Mouse (Mus musculus) adrenal gland, postnatal 36 days (tissue): ENCODE measurements around the gene Ankmy2. TPM values are rescaled to one million over a fixed set of nuclear protein-coding genes. Genes with fewer than 3 reads are reported as not detected.

Experiments used
- DNase-seq, 2 experiments: peaks; one replicate each; pipeline ENCODE4 v3.0.0; 2021; ENCODE audit warnings: mixed read lengths in 1 of 2
- long read RNA-seq, 2 experiments: library from polyadenylated mRNA; stranded (forward); transcript quantifications; one replicate each; pipeline ENCODE4 v2.0.0; 2021; ENCODE audit warnings: borderline sequencing depth in 2 of 2
- total RNA-seq, 2 experiments: library from RNA; stranded (reverse); gene quantifications; 2 replicates each; pipeline ENCODE4 v1.2.3; 2021

The Ankmy2 gene
- total RNA-seq, result 10 to 100 TPM; 27.9 to 43.6 TPM
- long read RNA-seq, experiment 1, transcript Ankmy2-201 (10 exons, 2,456 nt), result major isoform, 42 of 45 reads
- long read RNA-seq, experiment 1, partial matches to known transcripts, result 1 of 45 reads
- long read RNA-seq, experiment 1, other reads (novel, unspliced or antisense), result 2 of 45 reads
- long read RNA-seq, experiment 2, transcript Ankmy2-201 (10 exons, 2,456 nt), result major isoform, 7 of 7 reads
- long read RNA-seq, experiment 2, partial matches to known transcripts, result 0 of 7 reads
- long read RNA-seq, experiment 2, other reads (novel, unspliced or antisense), result 0 of 7 reads

- DNase-seq, result peak; percentile 94 to 95
Measured at GRCm38 (mm10) chr12:36156637-36157303, at the start of gene Ankmy2. Gene Ankmy2 (plus strand): TSS chr12:36157114.

GRCm38 (mm10) chr12:36108442-36108841, 48.5 kb upstream of the Ankmy2 start:
- DNase-seq, result no peak

- no peak for DNase-seq
Measured at GRCm38 (mm10) chr12:36110457-36110856, 46.5 kb upstream of the Ankmy2 start.

GRCm38 (mm10) chr12:36111110-36111509, 45.8 kb upstream of the Ankmy2 start:
- DNase-seq, result no peak

- DNase-seq, result no peak
Measured at GRCm38 (mm10) chr12:36112081-36112480, 44.8 kb upstream of the Ankmy2 start.

GRCm38 (mm10) chr12:36117161-36117560, 39.8 kb upstream of the Ankmy2 start:
- DNase-seq, result no peak

- no peak for DNase-seq
Measured at GRCm38 (mm10) chr12:36119244-36119643, 37.7 kb upstream of the Ankmy2 start.

- DNase-seq, result no peak
Measured at GRCm38 (mm10) chr12:36126049-36126448, 30.9 kb upstream of the Ankmy2 start.

- no peak for DNase-seq
Measured at GRCm38 (mm10) chr12:36129826-36130225, 27.1 kb upstream of the Ankmy2 start.

- DNase-seq, result no peak
Measured at GRCm38 (mm10) chr12:36132254-36132653, 24.7 kb upstream of the Ankmy2 start.

- no peak for DNase-seq
Measured at GRCm38 (mm10) chr12:36132668-36133067, 24.2 kb upstream of the Ankmy2 start.

- DNase-seq, result no peak
Measured at GRCm38 (mm10) chr12:36133547-36133946, 23.4 kb upstream of the Ankmy2 start.

GRCm38 (mm10) chr12:36134111-36134510, 22.8 kb upstream of the Ankmy2 start:
- DNase-seq, result no peak

GRCm38 (mm10) chr12:36135409-36135808, 21.5 kb upstream of the Ankmy2 start:
- no peak for DNase-seq

- DNase-seq, result no peak
Measured at GRCm38 (mm10) chr12:36136285-36136684, 20.6 kb upstream of the Ankmy2 start.

- DNase-seq, result no peak
Measured at GRCm38 (mm10) chr12:36137192-36137591, 19.7 kb upstream of the Ankmy2 start.

- DNase-seq, result peak in 1 of 2 experiments; percentile 29
Measured at GRCm38 (mm10) chr12:36140401-36140800, 16.5 kb upstream of the Ankmy2 start.

GRCm38 (mm10) chr12:36146230-36147011, 10.5 kb upstream of the Ankmy2 start:
- no peak for DNase-seq

GRCm38 (mm10) chr12:36150265-36150664, 6.6 kb upstream of the Ankmy2 start:
- no peak for DNase-seq

GRCm38 (mm10) chr12:36150737-36151136, 6.2 kb upstream of the Ankmy2 start:
- no peak for DNase-seq

GRCm38 (mm10) chr12:36155141-36155641, 1.7 kb upstream of the Ankmy2 start:
- DNase-seq, result peak in 1 of 2 experiments; percentile 18

GRCm38 (mm10) chr12:36156101-36156636, 745 bp upstream of the Ankmy2 start:
- peak in 1 of 2 experiments; percentile 3 for DNase-seq

GRCm38 (mm10) chr12:36157304-36157637, 357 bp downstream of the Ankmy2 start:
- no peak for DNase-seq
